Mouse (Mus musculus): Measurements from ENCODE around the gene Rab34.

DNA sequence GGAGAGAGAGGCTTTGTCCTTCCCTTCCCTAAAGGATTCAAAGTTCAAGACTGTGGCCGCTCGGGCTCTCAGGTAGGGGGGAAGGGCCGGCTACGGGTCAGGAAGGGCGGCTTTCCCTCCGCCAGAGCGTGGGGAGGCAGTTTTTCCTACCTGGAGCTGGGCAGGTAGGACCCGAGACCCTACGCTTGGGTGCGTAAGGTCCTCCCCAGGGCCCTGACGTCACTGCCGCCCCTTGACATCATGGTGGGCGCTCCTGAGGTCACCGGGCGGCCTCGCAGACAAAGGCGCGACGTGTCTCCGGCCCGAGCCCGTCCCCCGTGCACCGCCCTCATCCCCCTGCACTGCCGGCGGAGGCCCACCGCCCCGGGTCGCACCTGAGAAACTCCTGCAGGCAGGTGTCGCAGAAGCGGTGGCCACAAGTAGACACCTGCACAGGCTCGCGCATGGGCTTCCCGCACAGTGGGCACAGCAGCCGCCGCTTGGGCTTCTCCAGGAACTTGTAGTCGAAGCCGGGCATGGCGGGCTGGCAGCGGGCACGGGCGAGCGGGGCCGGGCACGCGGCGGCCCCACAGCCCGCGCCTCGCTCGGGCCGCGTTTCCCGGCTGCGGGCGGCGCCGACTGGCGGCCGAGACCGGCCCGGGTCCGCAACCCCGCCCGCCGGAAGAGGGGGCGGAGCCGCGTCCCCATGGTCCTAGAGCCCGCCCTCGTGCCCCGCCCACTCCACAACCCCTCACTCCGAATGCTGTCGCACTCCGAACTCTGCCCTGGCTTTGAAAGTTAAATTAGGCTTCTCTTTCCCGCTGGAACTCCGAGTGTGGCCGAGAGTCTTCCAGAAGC, 23.1 kb upstream of the Rab34 start, which contains the start of gene Traf4:
- peak; percentile 48 for TF ChIP-seq CTCF (IDR thresholded peaks at IDR 0.05; ENCODE audit: low read depth)
- TF ChIP-seq EP300 (optimal IDR thresholded peaks at IDR 0.05) = no peak
